Mouse (Mus musculus) limb, embryonic 14.5 days (tissue): ENCODE measurements around the gene Efcab2. TPM values are rescaled to one million over a fixed set of nuclear protein-coding genes. Genes with fewer than 3 reads are reported as not detected.

Source experiments
- ATAC-seq: fragments of 200-750 bp; cut with Nextera tagmentation; 2 replicates; pipeline ENCODE4 v1.8.0; 2017; ENCODE audit warnings: low read depth, moderate number of reproducible peaks, moderate TSS enrichment; ENCODE audit not compliant: low FRiP score
- DNase-seq: peaks from one replicate; pipeline ENCODE4 v3.0.0-alpha.2; 2015; ENCODE audit warnings: low spot score
- H3K27ac ChIP-seq: fragments of 300-500 bp; sonication (generic); replicated peaks from 2 replicates; pipeline ENCODE4 v1.5.1; 2014; ENCODE audit warnings: low read depth, mild to moderate bottlenecking, low read length, moderate library complexity, mixed read lengths
- H3K27me3 ChIP-seq: fragments of 300-500 bp; sonication (generic); 2 replicates; pipeline ENCODE4 v1.6.1; 2014; ENCODE audit warnings: low read length, mixed read lengths; ENCODE audit not compliant: control insufficient read depth, insufficient read depth
- H3K36me3 ChIP-seq: fragments of 300-500 bp; sonication (generic); 2 replicates; pipeline ENCODE4 v1.6.1; 2014; ENCODE audit warnings: mild to moderate bottlenecking, low read length, moderate library complexity, mixed read lengths; ENCODE audit not compliant: control insufficient read depth, insufficient read depth
- H3K4me1 ChIP-seq: fragments of 300-500 bp; sonication (generic); 2 replicates; pipeline ENCODE4 v1.6.1; 2014; ENCODE audit warnings: antibody characterized with exemption, low read length, mixed read lengths; ENCODE audit not compliant: control insufficient read depth, insufficient read depth
- H3K4me2 ChIP-seq: fragments of 300-500 bp; sonication (generic); replicated peaks from 2 replicates; pipeline ENCODE4 v1.6.1; 2014; ENCODE audit warnings: low read depth, mild to moderate bottlenecking, low read length, moderate library complexity; ENCODE audit not compliant: severe bottlenecking
- H3K4me3 ChIP-seq: fragments of 300-500 bp; sonication (generic); replicated peaks from 2 replicates; pipeline ENCODE4 v1.5.1; 2014; ENCODE audit warnings: low read length
- H3K9ac ChIP-seq: fragments of 300-500 bp; sonication (generic); 2 replicates; pipeline ENCODE4 v1.6.1; 2014; ENCODE audit warnings: mild to moderate bottlenecking, low read depth, low read length, moderate library complexity; ENCODE audit not compliant: severe bottlenecking
- H3K9me3 ChIP-seq: fragments of 300-500 bp; sonication (generic); 2 replicates; pipeline ENCODE4 v1.6.1; 2016; ENCODE audit warnings: low read length; ENCODE audit not compliant: control insufficient read depth
- POLR2A ChIP-seq: fragments of 200-500 bp; IDR thresholded peaks from 2 replicates; pipeline ENCODE4 v1.8.0; 2012; ENCODE audit warnings: inconsistent platforms, mild to moderate bottlenecking, moderate library complexity, borderline replicate concordance; ENCODE audit not compliant: insufficient read depth, insufficient read length; ENCODE audit errors: extremely low read depth
- WGBS: fragments of 180-500 bp; shearing (Covaris S2); extraction: QIAGEN DNeasy Blood & Tissue Kit; methylation state at CpG from one replicate; pipeline ENCODE4 v1.1.7; 2014; 5-methylcytosine and 5-hydroxymethylcytosine counted together
- polyA plus RNA-seq, 2 experiments: library from polyadenylated mRNA; depleted of rRNA in 1 of 2; stranded (reverse) in 1 of 2; unstranded in 1 of 2; fragments of >200 nt; fragmentation: Nextera tagmentation in 1 of 2; extraction: Ambion mirVana in 1 of 2; gene quantifications; 2 replicates each; pipeline versions ENCODE4 v1.2.1 to v1.2.3; 2012 to 2014

Efcab2 gene
- polyA plus RNA-seq, 2 experiments = 1.4 to 5.2 TPM

DNA sequence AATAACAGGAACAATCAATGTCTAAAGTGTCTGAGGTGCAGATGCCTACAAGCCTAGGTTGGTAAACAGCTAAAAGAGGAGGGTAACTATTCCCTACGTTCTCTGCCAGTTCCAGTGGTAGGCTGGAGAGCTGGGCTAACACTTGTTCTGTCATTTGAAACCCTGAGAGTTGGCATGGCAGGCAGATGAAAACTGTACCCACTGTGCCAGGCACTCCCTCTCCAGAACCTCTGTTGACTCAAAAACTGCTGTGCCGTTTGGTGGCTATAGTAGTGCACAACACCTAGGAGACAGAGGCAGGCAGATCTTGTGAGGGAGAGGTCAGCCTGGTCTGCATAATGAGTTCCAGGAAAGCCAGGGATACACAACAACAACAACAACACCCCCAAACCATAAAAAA, 16.5 kb upstream of the Efcab2 start:
- Histone ChIP-seq H3K36me3 (no peaks in the 10 kb centered on the region), H3K27ac (no peak overlapping the region), H3K9me3 (no peaks in the 10 kb centered on the region), H3K9ac (no peak overlapping the region), H3K4me2 (no peak overlapping the region), H3K4me3 (no peak overlapping the region), H3K4me1 (no peaks in the 10 kb centered on the region), H3K27me3 (no peaks in the 10 kb centered on the region)
- 74% methylated on average over 2 of the region's 2 CpGs for WGBS
- TF ChIP-seq POLR2A = no peak
- DNase-seq = no peak
- no peak for ATAC-seq

DNA sequence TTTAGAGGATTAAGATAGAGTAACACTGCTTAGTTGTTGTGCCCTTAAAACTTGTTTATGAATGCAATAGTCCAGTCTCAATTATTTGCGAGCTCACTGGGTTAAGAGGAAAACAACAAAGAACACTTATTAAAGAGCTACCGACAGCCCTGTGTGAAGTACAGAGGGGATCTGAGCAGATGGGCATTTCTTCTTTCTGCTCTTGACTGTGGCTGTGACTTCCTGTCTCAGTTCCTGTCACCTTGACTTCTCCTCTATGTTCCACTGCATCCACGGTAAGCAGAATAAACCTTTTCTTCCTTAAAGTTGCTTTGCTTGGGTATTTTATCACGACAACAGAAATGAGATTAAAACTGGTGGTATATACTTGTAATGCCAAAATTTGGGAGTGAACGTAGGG, 12.9 kb upstream of the Efcab2 start:
- 73% methylated on average over 5 of the region's 5 CpGs for WGBS
- ATAC-seq = no peak

DNA sequence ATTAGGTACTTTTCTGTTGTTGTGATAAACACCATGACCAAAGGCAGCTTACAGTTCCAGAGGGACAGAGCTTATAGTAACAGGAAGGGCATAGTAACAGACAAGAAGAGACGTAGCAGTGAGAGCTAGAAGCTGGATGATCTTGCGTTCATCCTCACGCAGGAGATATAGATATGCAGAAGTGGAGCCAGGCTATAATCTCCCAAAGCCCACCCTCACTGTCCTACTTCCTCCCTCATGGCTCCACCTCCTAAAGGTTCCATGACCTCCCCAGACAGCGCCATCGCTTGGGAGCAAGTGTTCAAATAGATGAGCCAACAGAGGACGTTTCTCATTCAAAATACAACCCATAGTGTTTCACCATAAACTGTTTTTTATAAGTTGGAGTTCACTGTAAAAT, 10.8 kb upstream of the Efcab2 start:
- ATAC-seq (no peak), DNase-seq (no peak)
- Histone ChIP-seq H3K36me3 (no peaks in the 10 kb centered on the region), H3K4me1 (no peaks in the 10 kb centered on the region), H3K4me3 (no peak overlapping the region), H3K4me2 (no peak overlapping the region), H3K27me3 (no peaks in the 10 kb centered on the region), H3K9me3 (no peaks in the 10 kb centered on the region), H3K9ac (no peak overlapping the region), H3K27ac (no peak overlapping the region)
- TF ChIP-seq POLR2A = no peak
- WGBS = 84% methylated on average over 6 of the region's 6 CpGs

More for the DNA sequence above, 12.9 kb upstream of the Efcab2 start:
- Histone ChIP-seq H3K4me1 (no peaks in the 10 kb centered on the region), H3K36me3 (no peaks in the 10 kb centered on the region), H3K27ac (no peak overlapping the region), H3K9me3 (no peaks in the 10 kb centered on the region), H3K27me3 (no peaks in the 10 kb centered on the region), H3K4me3 (no peak overlapping the region), H3K9ac (no peak overlapping the region), H3K4me2 (no peak overlapping the region)
- DNase-seq = no peak
- TF ChIP-seq POLR2A = no peak

DNA sequence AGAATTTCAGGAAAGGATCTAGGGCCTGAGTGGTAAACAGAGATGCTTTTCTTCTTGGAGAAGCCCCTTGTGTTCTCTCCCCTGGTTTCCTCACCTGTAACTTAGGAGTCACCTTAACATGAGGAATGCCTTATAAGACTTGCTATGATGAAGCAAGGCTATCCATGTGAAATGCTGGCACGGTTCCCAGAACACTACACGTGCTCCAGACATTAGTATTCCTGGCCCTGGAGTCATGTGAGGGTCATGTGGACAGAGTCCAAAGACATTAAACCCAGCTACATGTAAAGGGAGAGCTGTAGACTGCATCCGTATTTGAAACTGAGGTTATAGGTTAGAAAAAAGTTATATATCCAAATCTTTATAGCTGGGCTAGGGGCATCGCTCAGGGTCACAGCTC, 9.5 kb upstream of the Efcab2 start:
- peak; percentile 57; the same call in 1 of the 2 replicates for ATAC-seq
- H3K4me3 ChIP-seq = no peak overlapping the region
- peak; percentile 52 for DNase-seq

DNA sequence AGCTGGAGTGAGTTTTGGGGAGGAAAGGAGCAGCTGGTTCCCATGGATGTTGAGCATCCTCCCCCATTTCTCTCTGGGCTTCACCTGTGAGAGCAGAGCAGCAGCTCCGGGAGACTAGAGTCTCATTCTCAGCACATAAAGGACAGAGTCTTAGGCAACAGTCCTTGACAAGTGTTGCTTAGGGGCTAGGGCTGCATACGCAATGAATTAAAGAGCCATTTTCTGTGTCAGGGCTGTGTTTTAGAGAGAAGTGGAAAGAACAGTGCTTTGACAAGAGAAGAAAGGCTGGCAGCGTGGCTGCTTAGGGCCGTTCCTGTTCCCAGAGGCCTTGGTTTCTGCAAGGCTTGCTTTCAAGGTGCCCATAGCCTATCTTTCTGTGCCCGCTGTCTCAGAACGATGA, 6.0 kb upstream of the Efcab2 start:
- Histone ChIP-seq H3K9ac (no peak overlapping the region), H3K36me3 (no peaks in the 10 kb centered on the region), H3K27ac (no peak overlapping the region), H3K9me3 (no peaks in the 10 kb centered on the region), H3K27me3 (no peaks in the 10 kb centered on the region), H3K4me2 (no peak overlapping the region), H3K4me1 (peaks cover 10% of the 10 kb centered on the region; the same call in 1 of the 2 replicates), H3K4me3 (no peak overlapping the region)
- TF ChIP-seq POLR2A = no peak
- ATAC-seq (no peak), DNase-seq (no peak)
- 76% methylated on average over 6 of the region's 6 CpGs for WGBS

More for the DNA sequence above, 9.5 kb upstream of the Efcab2 start:
- 46% methylated on average over 4 of the region's 4 CpGs for WGBS
- H3K4me1 ChIP-seq = peaks cover 10% of the 10 kb centered on the region; the same call in 1 of the 2 replicates
- no peak overlapping the region for H3K27ac ChIP-seq
- no peak overlapping the region for H3K9ac ChIP-seq
- no peaks in the 10 kb centered on the region for H3K36me3 ChIP-seq
- no peak overlapping the region for H3K4me2 ChIP-seq
- no peaks in the 10 kb centered on the region for H3K9me3 ChIP-seq
- TF ChIP-seq POLR2A = no peak
- no peaks in the 10 kb centered on the region for H3K27me3 ChIP-seq

DNA sequence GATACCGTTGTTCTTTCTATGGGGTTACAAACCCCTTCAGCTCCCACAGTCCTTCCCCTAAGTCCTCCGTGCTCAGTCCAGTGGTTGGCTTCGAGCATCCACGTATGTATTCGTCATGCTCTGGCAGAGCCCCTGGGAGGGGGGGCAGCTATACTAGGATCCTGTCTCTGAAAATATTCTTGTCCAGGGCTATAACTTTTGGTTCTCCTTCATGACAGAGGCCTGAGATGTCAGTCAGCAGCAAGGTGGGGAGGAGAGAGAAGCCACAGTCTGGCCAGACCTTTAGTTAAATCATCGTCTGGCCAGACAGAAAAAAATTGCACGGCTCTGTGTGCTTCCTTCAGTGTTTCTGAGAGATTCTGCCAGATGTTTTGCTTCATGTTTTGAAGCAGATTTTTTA, 5.2 kb upstream of the Efcab2 start:
- WGBS = 48% methylated on average over 7 of the region's 7 CpGs
- DNase-seq = peak; percentile 41
- H3K27me3 ChIP-seq = no peaks in the 10 kb centered on the region
- no peak overlapping the region for H3K4me3 ChIP-seq
- TF ChIP-seq POLR2A = no peak
- H3K9ac ChIP-seq = no peak overlapping the region
- H3K9me3 ChIP-seq = no peaks in the 10 kb centered on the region
- H3K4me1 ChIP-seq = peaks cover 10% of the 10 kb centered on the region; the same call in 1 of the 2 replicates
- ATAC-seq = no peak
- H3K36me3 ChIP-seq = no peaks in the 10 kb centered on the region
- no peak overlapping the region for H3K27ac ChIP-seq
- no peak overlapping the region for H3K4me2 ChIP-seq
